Mouse (Mus musculus): ENCODE results near the gene Col6a2.

The Col6a2 gene

GRCm38 (mm10) chr10:76636026-76636425, 12.6 kb upstream of the Col6a2 start:
- peak; percentile 35 to 81 for DNase-seq

GRCm38 (mm10) chr10:76634584-76634983, 11.2 kb upstream of the Col6a2 start:
- DNase-seq = peak in 1 of 2 experiments; percentile 4

- DNase-seq = peak; percentile 39 to 54
Observed at GRCm38 (mm10) chr10:76634094-76634571, 10.7 kb upstream of the Col6a2 start.

GRCm38 (mm10) chr10:76632630-76633029, 9.2 kb upstream of the Col6a2 start:
- DNase-seq = no peak

GRCm38 (mm10) chr10:76630657-76631056, 7.2 kb upstream of the Col6a2 start:
- DNase-seq = no peak

- DNase-seq = peak in 1 of 2 experiments; percentile 60
Observed at GRCm38 (mm10) chr10:76627714-76628113, 4.3 kb upstream of the Col6a2 start.

GRCm38 (mm10) chr10:76624903-76625302, 1.5 kb upstream of the Col6a2 start:
- DNase-seq = no peak

- DNase-seq = no peak
Observed at GRCm38 (mm10) chr10:76623734-76624133, 304 bp upstream of the Col6a2 start.

- DNase-seq = peak in 1 of 2 experiments; percentile 20
Observed at GRCm38 (mm10) chr10:76622411-76622810, 1.0 kb downstream of the Col6a2 start.

GRCm38 (mm10) chr10:76612473-76612872, 11.0 kb downstream of the Col6a2 start:
- peak in 1 of 2 experiments; percentile 12 for DNase-seq

- no peak for DNase-seq
Observed at GRCm38 (mm10) chr10:76602690-76603089, 20.7 kb downstream of the Col6a2 start.

GRCm38 (mm10) chr10:76596338-76596737, 27.1 kb downstream of the Col6a2 start:
- no peak for DNase-seq

- no peak for DNase-seq
Observed at GRCm38 (mm10) chr10:76590197-76590596, 33.2 kb downstream of the Col6a2 start.

GRCm38 (mm10) chr10:76586190-76586589, 37.2 kb downstream of the Col6a2 start:
- DNase-seq = no peak

- no peak for DNase-seq
Observed at GRCm38 (mm10) chr10:76584138-76584537, 39.3 kb downstream of the Col6a2 start.

GRCm38 (mm10) chr10:76576920-76577319, 46.5 kb downstream of the Col6a2 start:
- no peak for DNase-seq

GRCm38 (mm10) chr10:76575374-76575773, 48.1 kb downstream of the Col6a2 start, which contains the start of gene Ftcd:
Ftcd (plus strand) TSS chr10:76575648.
- no peak for DNase-seq

GRCm38 (mm10) chr10:76572151-76572550, 51.3 kb downstream of the Col6a2 start:
- DNase-seq = no peak

- no peak for DNase-seq
Observed at GRCm38 (mm10) chr10:76571070-76571469, 52.4 kb downstream of the Col6a2 start.

GRCm38 (mm10) chr10:76569996-76570685, 53.3 kb downstream of the Col6a2 start:
- no peak for DNase-seq

GRCm38 (mm10) chr10:76561972-76562371, 61.5 kb downstream of the Col6a2 start, which contains the start of gene Spatc1l:
Spatc1l (plus strand) TSS chr10:76562272.
- no peak for DNase-seq

- peak in 1 of 2 experiments; percentile 55 for DNase-seq
Observed at GRCm38 (mm10) chr10:76554061-76554460, 69.4 kb downstream of the Col6a2 start.

- no peak for DNase-seq
Observed at GRCm38 (mm10) chr10:76551556-76551955, 71.9 kb downstream of the Col6a2 start.

GRCm38 (mm10) chr10:76550458-76550857, 73.0 kb downstream of the Col6a2 start:
- no peak for DNase-seq

- DNase-seq = peak in 1 of 2 experiments; percentile 3
Observed at GRCm38 (mm10) chr10:76548218-76548617, 75.2 kb downstream of the Col6a2 start.

Measured in lung, postnatal 4 days (tissue).